Mouse (Mus musculus): ENCODE data around the gene 1110032A03Rik.

1110032A03Rik gene

DNA sequence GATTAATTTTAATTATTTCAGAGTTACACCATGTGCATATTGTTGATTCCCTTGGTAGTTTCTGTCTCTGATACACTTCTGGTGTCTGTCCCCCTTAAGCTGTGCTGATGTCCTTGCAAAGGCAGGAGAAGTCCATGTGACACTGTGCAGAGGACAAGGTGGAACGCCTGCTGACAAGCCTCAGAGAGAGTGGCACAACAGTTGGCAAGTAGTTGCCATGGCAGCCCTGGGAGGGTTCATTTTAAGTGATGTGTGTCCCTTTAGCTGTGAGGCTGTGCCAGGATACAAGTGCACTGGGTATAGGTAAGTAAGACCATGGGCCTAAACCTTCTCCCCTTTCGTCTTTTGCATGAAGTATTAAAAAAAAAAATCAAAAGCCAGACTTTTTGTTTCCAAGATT lies 5.3 kb downstream of the 1110032A03Rik start:
- DNase-seq: no peak

DNA sequence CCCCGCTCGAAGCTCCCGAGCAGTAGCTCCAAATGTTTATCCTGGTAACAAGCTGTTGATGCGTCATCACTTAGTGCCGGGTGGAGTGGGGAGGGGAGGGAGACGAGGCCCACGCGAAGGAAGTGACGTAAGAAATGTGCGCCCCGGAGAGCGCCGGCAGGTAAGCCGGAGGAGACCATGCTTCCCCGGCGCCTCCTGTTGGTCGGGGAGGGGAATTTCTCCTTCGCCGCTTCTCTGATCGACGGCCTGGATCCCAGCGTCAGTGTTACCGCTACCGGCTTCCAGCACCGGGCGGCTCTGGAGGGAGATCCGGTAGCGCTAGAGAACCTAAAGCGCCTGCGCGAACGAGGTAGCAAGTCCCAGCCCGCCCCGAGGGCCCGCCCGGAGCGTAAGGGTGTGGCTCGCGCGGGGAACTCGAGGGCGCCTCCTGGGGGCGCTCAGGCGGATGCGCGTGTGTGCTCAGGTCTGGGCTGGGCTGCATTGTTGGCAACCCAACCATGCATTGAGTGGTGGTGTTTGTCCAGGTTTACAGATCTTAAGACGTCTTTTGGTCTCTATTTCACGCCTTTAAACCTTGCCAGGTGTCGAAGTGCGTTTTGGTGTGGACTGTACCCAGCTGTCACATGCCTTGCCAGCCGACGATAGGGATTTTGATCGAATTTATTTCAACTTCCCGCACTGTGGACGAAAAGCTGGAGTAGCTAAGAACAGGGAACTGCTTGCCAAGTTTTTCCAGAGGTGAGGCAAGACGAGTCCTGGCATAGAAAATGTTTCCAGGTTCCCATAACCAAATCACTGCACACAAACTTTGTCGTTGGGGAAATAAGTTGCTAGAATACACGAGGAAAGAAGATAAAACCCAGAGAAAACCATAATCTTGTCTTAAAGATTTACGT lies 7.0 kb downstream of the 1110032A03Rik start, which contains the start of gene Fdxacb1:
Gene Fdxacb1, plus strand, starts transcription at position 130 of the 896 bp plus-strand sequence.
- peak; percentile 98 for DNase-seq

DNA sequence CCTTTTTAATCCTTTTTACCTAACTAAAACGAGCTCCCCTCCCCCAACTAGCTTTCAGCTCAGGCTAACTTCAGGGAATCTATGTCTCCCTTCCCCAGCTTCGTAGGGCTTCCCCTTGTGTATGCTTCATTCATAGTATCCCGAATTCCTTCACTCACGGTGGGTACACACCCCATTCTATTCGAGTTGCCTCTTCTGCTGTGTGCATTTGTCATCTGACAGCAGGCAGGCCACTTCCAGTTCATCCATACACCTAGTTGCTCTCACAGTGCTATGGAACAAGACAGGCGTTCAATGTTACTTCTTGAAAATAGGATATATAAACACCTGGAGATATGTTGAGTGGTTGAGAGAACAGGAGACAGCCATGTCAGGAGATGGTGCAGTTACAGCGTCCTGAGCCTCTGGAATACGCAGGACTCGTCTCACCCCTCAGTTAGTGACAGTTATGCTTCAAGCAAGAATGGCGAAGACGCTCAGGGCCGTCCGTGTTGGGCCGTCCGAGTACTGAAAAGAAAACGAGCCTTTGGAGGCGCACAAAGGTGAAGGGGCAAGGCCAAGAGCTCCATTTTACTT lies 7.7 kb downstream of the 1110032A03Rik start:
- no peak for DNase-seq

DNA sequence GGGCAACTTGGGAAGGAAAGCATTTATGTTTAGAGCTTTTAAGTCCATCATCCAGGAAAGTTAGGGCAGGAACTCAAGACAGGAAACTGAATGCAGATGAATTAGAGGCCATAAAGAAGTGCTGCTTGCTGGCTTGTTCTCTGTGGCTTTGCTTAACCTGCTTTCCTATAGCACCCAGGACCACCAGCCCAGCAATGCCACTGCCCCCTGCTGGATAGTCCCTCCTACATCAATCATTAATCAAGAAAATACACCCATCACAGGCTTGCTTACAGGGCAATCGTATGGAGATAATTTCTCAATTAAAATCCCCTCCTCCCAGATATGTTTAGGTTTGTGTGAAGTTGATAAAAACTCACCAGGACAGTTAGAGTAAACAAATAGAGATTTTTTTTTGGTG lies 12.0 kb downstream of the 1110032A03Rik start:
- peak; percentile 44 for DNase-seq

DNA sequence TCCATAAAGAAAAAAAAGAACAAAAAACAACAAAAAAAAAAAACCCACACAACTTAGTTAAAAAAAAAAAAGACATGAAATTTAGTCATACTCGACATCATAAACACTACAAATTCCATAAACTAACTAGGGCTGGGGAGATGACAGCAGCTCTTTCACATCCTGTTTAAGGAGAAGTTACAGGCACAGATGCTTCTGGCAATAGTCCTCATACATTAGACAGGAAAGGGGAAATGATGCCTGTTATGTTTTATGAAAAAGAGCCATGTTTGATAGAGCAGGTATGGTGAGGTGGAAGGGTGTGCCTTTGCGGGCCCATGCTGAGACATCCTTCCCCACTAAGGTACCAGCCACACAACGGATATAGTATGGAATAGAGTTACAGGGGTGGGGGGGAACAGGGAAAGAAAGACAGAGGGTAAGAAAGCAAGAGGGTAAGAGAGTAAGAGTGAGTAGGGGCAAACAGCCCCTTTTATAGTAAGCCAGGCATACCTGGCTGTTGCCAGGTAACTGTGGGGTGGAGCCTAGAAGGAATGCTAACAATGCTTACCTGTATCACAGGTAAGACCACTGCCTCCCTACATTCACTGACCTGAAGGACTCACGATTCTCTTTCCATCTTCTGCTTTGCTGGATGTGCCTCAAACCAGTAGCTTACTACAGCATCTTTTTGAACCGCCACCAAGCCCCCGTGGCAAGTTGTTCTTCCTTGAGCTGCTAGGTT lies 13.6 kb downstream of the 1110032A03Rik start:
- DNase-seq: no peak

DNA sequence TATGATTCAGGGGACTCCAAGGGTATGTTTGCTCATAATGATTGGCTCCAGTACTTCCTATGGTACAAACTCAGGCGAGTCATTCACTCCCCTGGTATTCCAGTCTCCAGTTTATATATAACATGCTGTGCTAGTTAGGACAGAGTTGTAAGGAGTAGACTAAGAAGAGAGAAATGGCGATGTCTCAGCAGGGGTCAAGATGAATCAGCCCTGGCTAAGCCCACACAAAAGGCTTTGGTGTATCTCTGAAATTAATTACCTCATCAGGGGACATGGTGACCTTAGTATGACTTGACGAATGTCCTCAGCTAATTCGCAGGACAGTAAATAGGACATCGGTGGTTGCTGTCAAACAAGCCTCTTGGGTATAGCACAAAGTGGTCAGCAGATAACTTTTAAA lies 18.6 kb downstream of the 1110032A03Rik start:
- DNase-seq: no peak

DNA sequence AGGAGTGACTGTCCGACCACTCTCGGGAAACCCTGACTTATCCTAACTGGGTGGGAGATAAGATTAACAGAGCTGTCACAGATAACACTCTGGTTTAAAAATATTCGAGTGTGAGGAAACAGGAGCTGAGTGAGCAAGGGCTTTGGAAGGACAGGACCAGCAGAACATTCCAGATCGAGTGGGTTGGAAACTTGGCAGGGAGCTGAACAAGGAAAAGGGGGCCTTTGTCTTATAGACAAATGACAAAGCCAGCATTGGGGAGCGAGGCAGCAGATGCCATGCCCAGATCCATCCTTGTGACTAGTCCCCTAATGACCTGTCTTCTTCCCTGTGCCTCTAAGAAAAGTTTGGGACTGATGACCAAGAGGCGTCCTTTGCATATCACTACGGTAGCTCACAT lies 21.4 kb downstream of the 1110032A03Rik start:
- no peak for DNase-seq

DNA sequence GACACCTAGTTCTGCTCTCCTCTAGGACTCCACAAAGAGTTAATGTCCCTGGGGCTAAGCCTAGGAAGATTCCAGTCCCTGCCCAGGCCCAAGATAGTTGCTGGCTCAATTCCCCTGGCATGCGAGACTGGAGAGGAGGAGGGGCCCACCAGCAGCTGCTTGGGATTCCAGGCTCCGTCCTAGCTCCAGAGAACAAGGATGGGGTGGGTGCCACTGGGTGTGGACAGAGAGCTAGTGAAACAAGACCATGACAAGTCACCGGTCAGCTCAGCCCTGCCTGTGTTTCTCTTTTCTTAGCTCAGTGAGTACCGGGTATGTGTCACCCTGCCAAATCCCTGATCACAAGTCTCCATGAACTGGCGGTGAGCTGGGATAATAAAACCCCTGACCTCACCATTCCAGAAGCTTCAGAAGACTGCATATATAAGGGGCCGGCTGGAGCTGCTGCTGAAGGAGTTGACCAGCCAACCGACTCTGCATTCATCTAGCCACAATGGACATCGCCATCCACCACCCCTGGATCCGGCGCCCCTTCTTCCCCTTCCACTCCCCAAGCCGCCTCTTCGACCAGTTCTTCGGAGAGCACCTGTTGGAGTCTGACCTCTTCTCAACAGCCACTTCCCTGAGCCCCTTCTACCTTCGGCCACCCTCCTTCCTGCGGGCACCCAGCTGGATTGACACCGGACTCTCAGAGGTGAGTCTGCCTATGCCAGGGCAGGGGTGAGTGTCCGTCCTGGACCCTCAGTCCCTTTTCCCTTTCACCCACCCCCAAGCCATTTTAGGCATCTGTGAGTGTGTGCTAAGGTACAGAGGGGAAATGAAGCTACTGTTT lies 22.3 kb downstream of the 1110032A03Rik start:
- DNase-seq: no peak

DNA sequence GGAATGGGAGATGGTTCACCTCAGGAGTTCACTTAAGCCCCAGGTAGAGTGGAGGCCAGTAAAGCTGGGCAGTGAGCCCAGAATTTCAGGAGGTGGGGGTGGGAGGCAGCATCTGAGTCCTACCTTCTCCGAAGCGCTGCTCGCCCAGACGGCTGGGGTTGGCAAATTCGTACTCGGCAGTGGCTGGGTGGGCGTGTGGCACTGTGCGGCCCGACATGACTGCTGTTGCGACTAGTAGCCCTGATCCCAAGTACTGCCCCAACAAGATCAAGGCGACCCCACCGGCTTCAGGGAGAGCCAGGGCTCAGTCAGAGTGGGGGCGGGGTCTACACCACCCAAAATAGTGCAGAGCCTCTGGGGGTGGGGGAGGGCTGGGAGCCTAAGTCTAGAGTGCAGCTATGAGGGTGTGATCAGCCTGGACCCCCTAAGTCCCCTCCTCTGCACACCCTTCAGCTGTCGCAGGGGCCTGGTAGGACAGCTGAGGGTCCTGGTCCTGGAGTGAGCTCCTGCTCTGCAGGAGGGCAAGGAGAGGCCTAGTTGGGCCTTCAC lies 23.2 kb downstream of the 1110032A03Rik start, which contains the start of gene Hspb2:
Gene Hspb2, minus strand, starts transcription at position 301 of the 549 bp plus-strand sequence.
- no peak for DNase-seq

DNA sequence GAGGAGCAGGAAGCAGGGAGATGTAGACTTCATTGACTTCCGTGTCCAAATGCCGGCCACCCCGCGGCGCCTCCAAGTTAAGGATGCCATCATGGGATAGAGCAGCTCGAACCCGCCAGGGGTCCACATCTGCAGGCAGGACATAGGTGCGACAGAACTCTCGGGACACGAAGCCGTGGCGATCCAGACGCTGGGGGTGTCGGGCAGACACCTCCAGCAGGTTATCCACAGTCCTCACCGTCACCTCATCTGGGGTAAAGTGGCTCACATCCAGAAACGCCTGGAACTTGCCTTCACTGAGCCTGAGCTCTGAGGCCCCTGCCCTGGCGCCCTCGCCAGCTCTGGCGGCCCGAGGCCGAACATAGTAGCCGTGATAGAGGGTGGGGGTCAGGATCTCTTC lies 24.0 kb downstream of the 1110032A03Rik start, which contains the start of gene Cryab:
Gene Cryab, plus strand, starts transcription at position 3 of the 400 bp plus-strand sequence.
- no peak for DNase-seq

DNA sequence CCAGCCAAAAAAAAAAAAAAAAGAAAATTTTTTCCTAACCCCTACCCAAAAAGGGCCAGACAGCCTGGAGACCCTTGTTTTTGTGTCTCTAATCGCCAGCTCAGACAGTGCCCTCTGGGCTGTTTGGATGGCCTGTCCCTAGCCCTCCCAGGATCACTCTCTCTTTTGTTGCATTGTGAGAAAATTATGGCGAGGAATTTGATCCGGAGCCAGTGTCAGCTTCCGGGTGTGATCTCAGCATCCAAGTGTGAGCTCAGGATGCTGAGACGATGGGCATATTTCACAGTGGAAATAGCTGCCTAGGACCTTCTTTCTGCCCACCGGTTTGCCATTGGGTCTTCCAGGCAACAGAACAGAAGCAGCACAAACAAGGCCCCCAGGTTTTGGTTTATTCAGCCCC lies 24.6 kb downstream of the 1110032A03Rik start:
- DNase-seq: no peak

DNA sequence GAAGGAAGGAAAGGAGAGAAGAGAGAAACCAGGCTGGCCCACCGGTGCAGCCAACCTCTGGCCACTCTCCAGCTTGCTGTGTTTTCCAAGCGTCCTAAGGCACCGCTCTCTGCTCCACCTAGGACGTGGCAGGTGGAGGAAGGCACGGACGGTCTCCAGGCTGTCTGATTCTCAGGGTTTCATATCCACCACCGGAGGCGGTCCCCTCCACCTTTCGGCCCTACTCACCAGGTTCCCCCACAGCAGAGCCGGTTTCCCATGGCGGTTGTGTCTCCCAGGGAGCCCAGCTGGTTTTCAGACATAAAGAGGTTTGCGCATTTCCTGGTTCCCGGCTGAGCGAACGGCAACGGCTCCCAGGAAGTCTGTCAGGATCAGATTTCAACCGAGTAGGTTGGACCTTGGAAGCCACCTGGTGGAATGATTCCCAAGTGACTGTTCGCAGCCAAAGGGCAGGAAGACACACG lies 29.1 kb downstream of the 1110032A03Rik start, which contains the start of gene 2310030G06Rik:
Gene 2310030G06Rik, minus strand, starts transcription at position 323 of the 464 bp plus-strand sequence.
- peak; percentile 61 for DNase-seq

DNA sequence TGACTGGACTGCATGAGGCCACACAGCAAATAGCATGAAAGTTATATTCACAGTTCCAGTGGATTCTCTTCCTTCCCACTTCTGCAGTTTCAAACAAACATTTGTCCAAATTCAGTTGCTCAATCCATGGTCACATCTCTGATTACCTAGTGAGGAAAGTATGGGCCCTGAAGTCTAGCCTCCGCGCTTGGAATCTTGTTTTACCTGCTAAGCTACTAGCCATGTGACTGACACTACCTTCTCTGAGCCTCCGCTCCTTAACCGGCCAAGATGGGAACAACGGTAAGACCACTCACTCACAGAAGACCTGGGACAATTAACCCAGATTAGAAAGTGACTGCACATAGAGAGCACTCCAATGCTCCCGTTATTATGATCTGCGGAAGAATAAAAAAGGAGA lies 29.5 kb downstream of the 1110032A03Rik start:
- no peak for DNase-seq

DNA sequence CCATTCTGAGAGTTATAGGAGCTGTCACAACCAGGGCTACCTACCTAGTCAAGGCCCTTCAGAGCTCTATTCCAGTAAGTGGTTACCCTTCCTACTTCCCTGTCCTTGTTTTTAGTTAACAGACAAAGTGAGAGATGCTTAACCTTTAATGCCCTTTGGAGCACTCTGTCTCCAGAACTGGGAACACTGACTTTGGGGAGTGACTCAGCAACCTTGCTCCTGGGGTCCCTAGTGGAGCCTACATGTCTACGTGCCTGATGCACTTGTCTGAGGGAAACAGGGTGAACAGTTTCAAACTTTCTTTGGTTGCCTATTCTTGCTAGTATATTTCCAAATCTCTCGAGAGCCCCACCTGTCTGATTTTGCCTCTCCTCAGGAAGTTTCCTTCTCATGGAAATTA lies 32.6 kb downstream of the 1110032A03Rik start:
- DNase-seq: no peak

DNA sequence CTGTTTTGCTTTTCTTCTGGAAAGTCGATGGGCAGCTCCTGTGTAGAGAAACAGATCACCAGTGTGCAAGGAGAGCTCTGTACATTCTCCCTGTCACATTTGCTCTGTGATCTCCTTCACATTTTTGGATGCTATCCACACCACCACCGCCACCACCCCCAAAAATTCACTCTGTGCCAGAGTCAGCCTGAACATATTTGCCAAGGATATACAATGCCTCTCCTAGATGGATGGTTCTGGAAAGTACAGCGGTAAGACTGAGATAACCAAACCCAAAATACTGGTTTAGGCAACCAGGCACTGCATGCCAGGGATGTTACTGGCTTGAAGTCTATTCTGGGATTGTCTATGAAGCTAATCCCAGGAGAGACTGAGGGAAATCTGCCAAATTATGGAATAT lies 33.1 kb downstream of the 1110032A03Rik start:
- DNase-seq: no peak

DNA sequence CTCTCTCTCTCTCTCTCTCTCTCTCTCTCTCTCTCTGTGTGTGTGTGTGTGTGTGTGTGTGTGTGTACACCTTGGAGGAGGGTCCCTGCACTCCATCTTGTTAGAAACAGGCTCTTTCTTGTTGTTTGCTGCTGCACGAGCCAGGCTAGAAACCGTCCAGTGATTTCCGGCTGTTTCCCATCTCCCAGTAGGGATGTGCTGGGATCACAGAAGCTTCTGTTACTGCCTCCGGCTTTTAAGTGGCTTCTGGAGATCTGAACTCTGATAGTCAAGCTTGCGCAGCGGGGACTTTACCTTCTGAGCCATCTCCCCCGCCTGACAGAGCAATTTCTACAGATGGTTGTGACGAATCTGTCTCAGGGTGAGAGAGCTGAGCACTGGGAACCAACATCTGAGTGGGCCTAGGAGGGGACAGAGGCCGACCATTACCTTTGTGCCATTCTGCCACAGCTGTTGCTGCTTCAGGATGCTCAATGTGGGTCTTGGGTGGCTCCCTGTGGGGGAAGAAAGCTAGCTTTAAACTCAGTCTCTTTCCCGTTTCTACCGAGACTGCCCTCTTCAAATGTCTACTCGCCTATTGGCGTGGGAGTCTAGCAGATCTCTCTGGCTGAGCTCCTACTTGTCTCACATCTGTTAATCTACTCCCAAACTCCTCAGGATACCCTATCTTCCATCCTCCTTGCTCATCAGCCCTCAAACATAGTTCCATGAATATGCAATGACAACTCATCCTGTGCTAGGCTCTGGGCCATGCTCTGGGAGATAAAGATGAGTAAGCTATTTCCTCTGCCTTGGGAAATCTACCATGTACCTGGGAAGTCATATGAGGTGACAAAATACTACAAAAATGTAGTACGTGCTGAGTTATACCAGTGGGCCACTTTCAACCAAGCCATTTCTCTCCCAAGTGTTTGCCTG lies 34.2 kb downstream of the 1110032A03Rik start:
- no peak for DNase-seq

DNA sequence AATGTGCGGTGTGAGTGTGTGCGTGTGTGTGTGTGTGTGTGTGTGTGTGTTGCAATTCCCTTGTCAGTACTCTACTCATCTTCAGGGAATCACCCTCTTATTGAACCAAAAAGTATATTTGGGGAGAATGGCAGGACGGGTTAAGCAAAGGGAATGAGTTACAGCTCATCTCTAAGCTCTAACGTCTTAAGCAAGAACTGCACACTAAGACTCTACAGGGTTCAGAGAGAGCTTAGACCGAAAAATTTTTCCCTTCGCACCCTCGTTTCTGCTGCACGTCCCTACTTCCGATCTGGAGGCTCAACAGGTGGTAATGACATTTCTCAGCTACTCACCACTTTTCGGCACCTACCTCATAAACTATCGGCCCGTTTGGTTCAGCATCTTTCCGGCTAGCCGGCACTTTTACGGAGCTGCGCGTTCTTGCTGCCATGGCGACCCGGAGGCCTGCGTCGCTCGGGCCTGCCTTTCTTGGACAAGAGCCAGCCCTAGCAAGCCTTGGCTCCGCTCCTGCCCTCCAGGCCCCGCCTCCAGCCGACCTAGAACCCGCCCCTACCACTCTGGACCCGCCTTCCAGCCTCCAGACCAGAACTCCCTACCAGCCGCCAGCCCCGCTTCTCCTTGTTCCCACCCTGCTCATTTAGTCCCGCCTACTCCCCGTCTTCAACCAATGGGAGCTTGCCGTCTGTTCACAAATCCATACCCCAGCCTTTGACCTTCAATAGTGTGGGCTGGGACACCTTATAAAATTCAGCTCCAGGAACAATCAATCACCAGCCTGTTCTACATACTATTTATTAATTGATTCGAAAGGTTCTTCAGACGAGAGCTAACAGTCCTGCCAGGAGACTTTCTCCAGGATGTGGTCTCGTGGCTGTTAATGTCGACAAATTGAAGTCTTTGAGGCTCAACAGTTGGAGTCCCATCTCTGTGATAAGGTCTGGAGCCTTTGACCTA lies 36.1 kb downstream of the 1110032A03Rik start, which contains the start of gene Dixdc1:
Gene Dixdc1, minus strand, starts transcription at position 604 of the 957 bp plus-strand sequence.
- peak; percentile 95 for DNase-seq

DNA sequence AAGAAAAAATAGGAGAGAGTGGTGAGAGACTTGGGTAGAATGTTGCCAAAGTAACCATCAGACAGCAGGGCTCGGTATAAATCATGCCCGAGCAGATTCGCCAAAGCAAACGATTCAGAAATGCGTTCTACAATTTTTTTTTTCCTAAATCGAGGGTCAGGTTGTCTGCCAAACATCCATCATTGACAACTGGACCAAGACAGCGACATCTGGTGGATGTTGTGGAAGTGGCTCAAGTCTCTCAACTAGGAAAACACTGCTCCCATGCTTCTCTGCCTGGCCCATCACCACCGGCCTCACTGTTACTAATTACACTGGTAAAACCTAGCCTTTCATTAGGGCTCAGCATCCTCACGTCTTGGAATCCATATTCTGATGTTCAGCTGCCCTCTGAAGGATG lies 40.3 kb downstream of the 1110032A03Rik start:
- peak; percentile 79 for DNase-seq

DNA sequence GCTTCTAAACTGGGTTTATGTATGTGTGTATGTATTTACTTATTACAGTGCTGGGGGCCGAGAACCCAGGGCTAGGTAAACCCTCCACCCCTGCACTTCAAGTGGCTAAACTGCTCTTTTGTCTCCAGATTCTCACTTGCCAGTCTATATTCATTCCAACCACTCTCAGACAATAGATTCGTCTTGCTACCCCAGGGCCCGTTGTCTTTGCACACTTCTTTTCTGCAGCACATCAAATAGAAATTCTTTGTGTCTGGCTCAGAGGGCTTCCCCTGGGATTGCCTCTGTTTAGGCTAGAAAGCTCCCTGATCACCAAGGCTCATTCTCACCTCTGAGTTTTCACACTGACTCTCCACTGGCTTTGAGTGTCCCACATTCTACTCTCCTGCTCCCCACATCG lies 42.8 kb downstream of the 1110032A03Rik start:
- peak; percentile 37 for DNase-seq
